Mouse (Mus musculus) regulatory T cell (primary cell): Measurements from ENCODE around the gene Glrx5.

Experiments
- in situ Hi-C: fragments of 300-600 bp; cut with MboI, MseI; formaldehyde crosslinking; loops from one replicate; pipeline ENCODE4 v1.15.1; 2025; ENCODE audit warnings: high pct_unique_total_duplicates

Glrx5 gene

DNA sequence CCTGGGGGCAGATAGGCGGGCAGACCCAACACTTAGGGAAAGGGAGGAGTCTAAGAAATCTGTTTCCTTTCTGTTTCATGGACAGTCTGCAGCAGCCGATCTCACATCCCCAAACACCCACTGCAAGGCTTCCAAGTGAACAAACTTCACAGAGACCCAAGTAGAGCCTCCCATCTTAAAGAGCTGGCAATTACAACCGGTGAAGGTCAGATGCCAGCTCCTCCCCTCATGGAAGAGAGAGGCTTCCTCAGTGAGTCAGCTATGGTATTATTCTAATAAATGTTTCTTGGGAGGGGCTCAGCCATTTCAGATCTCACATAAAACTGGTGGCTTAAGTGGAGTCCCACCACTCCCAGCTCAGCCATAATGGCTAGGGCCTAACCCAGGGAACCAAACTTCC lies 28.8 kb upstream of the Glrx5 start:
- in situ Hi-C loops: loop anchor here (10.0 to 25.0 kb wide), 2 partner anchors 1566 to 1669 kb away; partner anchors contain the start of genes Ddx24, Ifi27 and Ifi27l2a

- in situ Hi-C loops: loop anchor here (10.0 to 25.0 kb wide), 2 partner anchors 1568 to 1670 kb away; partner anchors contain the start of genes Ddx24, Ifi27 and Ifi27l2a
These were observed 27.4 kb upstream of the Glrx5 start for GRCm38 (mm10) chr12:105004956-105005714.

- in situ Hi-C loops: loop anchor here (10.0 to 25.0 kb wide), 2 partner anchors 1568 to 1671 kb away; partner anchors contain the start of genes Ddx24, Ifi27 and Ifi27l2a
These were observed 26.8 kb upstream of the Glrx5 start for GRCm38 (mm10) chr12:105005715-105005972.

- in situ Hi-C loops: loop anchor here (10.0 to 25.0 kb wide), 2 partner anchors 1571 to 1673 kb away; partner anchors contain the start of genes Ddx24, Ifi27 and Ifi27l2a
These were observed 24.3 kb upstream of the Glrx5 start for GRCm38 (mm10) chr12:105008150-105008549.

- in situ Hi-C loops: loop anchor here (10.0 to 25.0 kb wide), 2 partner anchors 1571 to 1674 kb away; partner anchors contain the start of genes Ddx24, Ifi27 and Ifi27l2a
These were observed 23.7 kb upstream of the Glrx5 start for GRCm38 (mm10) chr12:105008752-105009178.

GRCm38 (mm10) chr12:105009370-105010212 lies 22.9 kb upstream of the Glrx5 start, which contains the start of gene Syne3:
Gene Syne3 (minus strand): TSS chr12:105009809.
- in situ Hi-C loops: loop anchor here (10.0 to 25.0 kb wide), 2 partner anchors 1572 to 1675 kb away; partner anchors contain the start of genes Ddx24, Ifi27 and Ifi27l2a

- in situ Hi-C loops: loop anchor here (25.0 kb wide), 1 partner anchor 1573 kb away; the partner anchor contains the start of genes Ddx24, Ifi27 and Ifi27l2a
These were observed 22.2 kb upstream of the Glrx5 start for GRCm38 (mm10) chr12:105010213-105010790.

DNA sequence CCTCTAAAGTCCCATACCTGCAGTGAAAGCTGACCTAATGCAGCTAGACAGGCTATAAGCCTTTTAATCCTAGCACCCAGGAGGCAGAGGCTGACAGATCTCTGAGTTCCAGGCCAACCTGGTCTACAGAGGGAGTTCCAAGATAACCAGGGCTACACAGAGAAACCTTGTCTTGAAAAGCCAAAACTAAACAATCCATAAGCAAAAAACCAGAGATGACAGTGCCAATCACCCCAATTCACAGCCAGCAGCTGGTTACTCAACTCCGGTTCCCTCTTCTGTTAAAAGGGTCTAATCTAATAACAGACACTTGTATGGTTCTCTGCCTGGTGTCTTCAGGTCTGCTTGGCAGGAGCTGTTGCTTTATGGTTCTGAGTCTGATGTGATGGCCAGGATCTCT lies 20.9 kb upstream of the Glrx5 start:
- in situ Hi-C loops: loop anchor here (25.0 kb wide), 1 partner anchor 1574 kb away; the partner anchor contains the start of genes Ddx24, Ifi27 and Ifi27l2a

- in situ Hi-C loops: loop anchor here (25.0 kb wide), 1 partner anchor 1575 kb away; the partner anchor contains the start of genes Ddx24, Ifi27 and Ifi27l2a
These were observed 20.2 kb upstream of the Glrx5 start for GRCm38 (mm10) chr12:105012314-105012713.

DNA sequence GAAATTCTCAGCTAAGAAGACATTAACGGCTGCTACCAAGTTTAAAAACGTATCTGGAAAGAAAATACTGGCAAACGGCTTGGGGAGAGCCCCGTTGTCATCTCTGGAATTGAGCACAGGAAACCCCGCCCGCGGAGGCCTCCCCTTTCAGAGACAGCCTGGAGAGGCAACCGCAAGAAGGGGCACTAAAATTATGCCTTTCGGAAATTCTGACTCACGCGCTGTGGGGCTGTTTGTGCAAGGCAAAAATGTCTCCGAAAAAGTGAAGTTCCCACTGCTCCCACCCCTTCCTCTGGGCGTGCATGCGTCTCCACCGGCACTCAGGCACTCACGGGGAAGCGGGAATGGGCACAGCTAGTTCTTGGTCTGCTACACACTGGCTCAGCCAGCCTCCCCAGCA lies 19.4 kb upstream of the Glrx5 start:
- in situ Hi-C loops: loop anchor here (25.0 kb wide), 1 partner anchor 1576 kb away; the partner anchor contains the start of genes Ddx24, Ifi27 and Ifi27l2a

GRCm38 (mm10) chr12:105016199-105016598 lies 16.3 kb upstream of the Glrx5 start:
- in situ Hi-C loops: loop anchor here (25.0 kb wide), 1 partner anchor 1579 kb away; the partner anchor contains the start of genes Ddx24, Ifi27 and Ifi27l2a

- in situ Hi-C loops: loop anchor here (25.0 kb wide), 1 partner anchor 1579 kb away; the partner anchor contains the start of genes Ddx24, Ifi27 and Ifi27l2a
These were observed 15.8 kb upstream of the Glrx5 start for GRCm38 (mm10) chr12:105016639-105017038.

- in situ Hi-C loops: loop anchor here (25.0 kb wide), 1 partner anchor 1582 kb away; the partner anchor contains the start of genes Ddx24, Ifi27 and Ifi27l2a
These were observed 12.9 kb upstream of the Glrx5 start for GRCm38 (mm10) chr12:105019359-105020219.

DNA sequence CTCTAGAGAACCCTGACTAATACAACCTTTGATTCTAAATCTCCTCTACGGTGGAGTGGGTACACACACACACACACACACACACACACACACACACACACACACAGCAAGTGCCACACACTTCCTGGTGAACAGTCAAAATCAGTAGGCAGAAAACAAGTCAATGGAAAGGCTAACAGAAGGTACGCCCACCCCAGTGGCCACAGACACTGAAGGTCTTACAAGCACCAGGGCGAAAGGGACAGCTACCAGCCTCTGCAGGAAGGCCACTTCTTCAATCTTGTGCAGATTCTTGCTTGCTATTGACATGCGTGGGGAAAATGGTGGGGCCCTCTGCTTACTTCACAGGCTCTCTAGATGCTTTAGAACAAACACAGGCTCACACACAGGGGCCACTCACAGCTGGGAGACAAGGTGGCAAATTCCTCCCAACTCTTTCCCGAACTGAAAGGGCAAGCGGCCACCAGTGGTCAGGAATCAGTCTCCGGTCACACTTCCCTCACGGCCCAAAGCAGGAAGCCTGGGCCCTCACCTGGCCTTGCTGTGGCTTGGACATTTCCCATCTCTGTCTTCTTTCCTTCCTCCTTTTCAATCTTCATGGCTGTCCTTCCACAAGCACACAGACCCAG lies 10.9 kb upstream of the Glrx5 start:
- in situ Hi-C loops: loop anchor here (25.0 kb wide), 1 partner anchor 1584 kb away; the partner anchor contains the start of genes Ddx24, Ifi27 and Ifi27l2a

GRCm38 (mm10) chr12:105022141-105022540 lies 10.3 kb upstream of the Glrx5 start:
- in situ Hi-C loops: loop anchor here (25.0 kb wide), 1 partner anchor 1585 kb away; the partner anchor contains the start of genes Ddx24, Ifi27 and Ifi27l2a

DNA sequence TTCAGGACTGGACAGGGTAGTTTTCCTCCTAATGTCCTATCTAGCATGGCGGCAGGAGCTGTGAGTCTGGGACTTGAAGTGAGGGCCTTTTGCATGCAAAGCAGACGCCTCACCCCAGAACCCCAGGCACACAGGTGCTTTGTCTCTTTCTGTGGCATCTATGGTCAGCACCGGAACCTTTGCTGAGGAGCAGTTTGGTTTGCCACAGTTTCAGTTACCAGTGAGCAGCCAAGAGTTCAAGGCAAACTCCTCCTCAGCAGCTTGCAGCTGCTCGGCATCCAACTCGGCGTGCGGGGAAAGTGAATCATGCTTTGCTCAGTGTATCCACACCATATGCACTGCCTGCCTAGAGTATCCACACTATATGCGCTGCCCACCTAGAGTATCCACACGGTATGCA lies 9.7 kb upstream of the Glrx5 start:
- in situ Hi-C loops: loop anchor here (25.0 kb wide), 1 partner anchor 1585 kb away; the partner anchor contains the start of genes Ddx24, Ifi27 and Ifi27l2a

DNA sequence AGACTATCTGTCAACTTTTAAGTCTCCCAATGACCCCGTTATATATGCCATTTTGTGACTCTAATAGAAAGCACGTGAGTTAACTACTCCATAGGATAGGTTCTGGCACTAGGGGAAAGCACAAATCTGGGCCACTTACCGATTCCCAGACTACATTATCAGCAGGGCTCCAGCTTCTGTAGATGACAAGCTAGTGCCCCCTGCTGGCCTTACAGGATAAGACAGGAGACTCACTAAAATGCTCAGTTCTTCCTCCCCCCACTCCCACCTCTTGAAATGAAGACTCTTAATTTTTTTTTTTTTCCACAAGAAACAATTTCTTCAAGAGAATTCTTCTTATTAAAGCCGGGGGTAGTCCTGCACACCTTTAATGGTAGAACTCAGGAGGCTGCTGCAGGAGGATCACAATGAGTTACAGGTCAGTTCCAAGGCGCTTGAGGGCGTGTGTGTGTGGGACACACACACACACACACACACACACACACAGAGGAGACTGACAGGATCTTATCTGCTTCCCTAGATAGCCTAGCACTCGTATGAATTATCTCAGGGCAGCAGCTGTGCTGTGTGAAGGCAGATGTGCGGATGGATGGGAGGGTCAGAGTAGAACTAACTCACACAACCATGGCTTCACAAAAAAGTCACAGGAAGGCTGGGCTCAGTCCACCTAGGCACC lies 7.1 kb upstream of the Glrx5 start:
- in situ Hi-C loops: no loop called here

DNA sequence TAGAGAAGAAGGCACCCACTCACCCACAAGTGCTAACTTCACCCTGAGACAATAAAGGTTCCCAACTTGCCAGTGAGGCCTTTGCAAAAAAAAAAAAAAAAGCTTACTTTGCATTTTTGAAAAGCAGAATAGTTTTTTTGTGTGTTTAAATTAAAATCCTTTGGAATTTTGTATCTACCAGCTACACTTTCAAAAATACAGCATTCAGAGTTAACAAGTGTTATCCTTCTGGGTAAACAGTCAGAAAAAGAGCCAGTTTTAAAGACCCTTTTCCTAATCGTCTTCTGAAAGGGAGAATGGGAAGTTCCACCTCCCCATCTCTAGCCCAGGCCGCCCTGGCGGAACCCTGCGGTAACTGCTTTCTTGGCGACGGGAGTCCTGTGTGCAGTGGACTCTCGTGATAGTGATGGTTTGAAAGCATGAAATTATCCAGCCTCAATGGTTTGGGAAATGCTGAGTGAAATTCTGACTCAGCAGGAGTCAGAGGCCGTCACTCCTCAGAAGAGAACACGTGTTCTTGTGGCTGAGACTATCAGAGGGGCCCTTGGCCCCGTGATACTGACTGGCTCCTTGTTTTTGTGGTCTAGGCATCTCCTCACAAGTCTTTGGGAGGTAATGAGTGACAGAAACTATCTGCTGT lies 6.4 kb upstream of the Glrx5 start:
- in situ Hi-C loops: no loop called here
